Mouse (Mus musculus) brain, embryonic 14.5 days (tissue): ENCODE data around the gene Id3.

Experiments
- CTCF ChIP-seq: fragments of 200-500 bp; IDR thresholded peaks from 2 replicates; pipeline ENCODE4 v1.5.1; 2012; ENCODE audit warnings: inconsistent platforms, mild to moderate bottlenecking, moderate library complexity, borderline replicate concordance; ENCODE audit not compliant: insufficient read depth, insufficient read length; ENCODE audit errors: extremely low read depth
- POLR2A ChIP-seq: fragments of 200-500 bp; IDR thresholded peaks from 2 replicates; pipeline ENCODE4 v1.6.1; 2012; ENCODE audit warnings: mild to moderate bottlenecking, inconsistent platforms, borderline replicate concordance; ENCODE audit not compliant: poor library complexity, insufficient read depth, insufficient read length, severe bottlenecking; ENCODE audit errors: extremely low read depth

DNA sequence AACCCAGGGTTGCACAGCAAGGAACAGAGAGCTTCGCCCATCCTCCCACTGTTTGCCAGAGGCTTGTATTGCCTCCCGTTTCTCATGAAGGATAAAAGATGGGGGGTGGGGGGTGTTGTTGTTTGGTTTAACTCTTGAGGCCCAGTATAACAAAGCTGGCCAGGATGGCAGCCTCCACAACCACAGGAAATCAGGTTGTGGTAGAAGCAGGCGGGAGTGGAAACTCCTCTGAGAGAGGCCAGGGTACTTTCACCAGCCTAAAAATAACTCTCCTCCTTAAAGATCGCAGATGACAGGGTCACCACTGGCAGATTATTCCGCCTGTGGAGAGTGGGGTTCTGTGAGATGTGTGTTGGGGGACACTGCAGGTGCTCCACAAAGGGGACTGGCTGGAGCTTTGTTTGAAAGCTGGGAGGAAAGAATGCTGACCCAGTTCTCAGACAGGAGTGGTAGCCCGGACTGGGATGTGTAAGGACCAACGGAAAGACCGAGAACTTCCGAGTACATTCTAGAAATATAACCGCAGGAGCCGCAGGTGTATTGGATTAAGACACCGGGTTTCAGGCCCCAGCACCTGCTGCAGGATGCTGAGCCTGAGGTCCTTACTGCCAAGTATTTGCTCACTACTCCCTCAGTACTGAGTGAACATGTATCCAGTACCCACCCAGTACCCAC is 42.8 kb upstream of the Id3 start:
- TF ChIP-seq CTCF, result no peak
- no peak for TF ChIP-seq POLR2A
